In genomic region chr3:107149006-107149405, GRCm38 (mm10) we compare ENCODE assay signal across 8 mouse cellular contexts. TPM values are rescaled to one million over a fixed set of nuclear protein-coding genes. Genes with fewer than 3 reads are reported as not detected.
DNase-seq lines count a peak whose midpoint lies in the region; ATAC-seq and TF ChIP-seq lines count a peak whose summit lies in the region.
"Had no signal": no experiment of that assay in that cellular context is flagged by ENCODE, and none has a peak within 500 bp of the region (broad histone marks: within the 10 kb centered on the region; RNA-seq: fewer than 3 reads in every experiment).

No protein-coding gene starts in this region.

- no peak overlapping the region for H3K4me2 ChIP-seq in liver, embryonic 11.5 days

- H3K27ac ChIP-seq in liver, embryonic 11.5 days (ENCODE audit: low read depth, low read length) = no peak overlapping the region
- no peak overlapping the region for H3K27ac ChIP-seq in ES-E14 (ENCODE audit: insufficient read depth, low read depth, low read length, poor library complexity, severe bottlenecking)

- H3K9ac ChIP-seq in liver, embryonic 11.5 days (ENCODE audit: low read depth, low read length) = no peak overlapping the region
- H3K9ac ChIP-seq in ES-E14 (ENCODE audit: insufficient read depth, low read depth, low read length, poor library complexity, severe bottlenecking) = no peak overlapping the region

- no peaks in the 10 kb centered on the region for H3K27me3 ChIP-seq in liver, embryonic 11.5 days (replicated peaks; ENCODE audit: control insufficient read depth, insufficient read depth, low read length)

- H3K4me3 ChIP-seq in liver, embryonic 11.5 days (ENCODE audit: low read depth, low read length) = no peak overlapping the region
- no peak overlapping the region for H3K4me3 ChIP-seq in ES-E14 (ENCODE audit: insufficient read depth in 1 of 2, low read depth in 1 of 2, low read length in 2 of 2, poor library complexity in 1 of 2, severe bottlenecking in 1 of 2)

- no peaks in the 10 kb centered on the region for H3K9me3 ChIP-seq in liver, embryonic 11.5 days (ENCODE audit: control insufficient read depth, low read length)
- H3K9me3 ChIP-seq in ES-E14 (ENCODE audit: control insufficient read depth, insufficient read depth, low read depth, low read length) = no peaks in the 10 kb centered on the region

- H3K4me1 ChIP-seq in liver, embryonic 11.5 days (replicated peaks; ENCODE audit: control insufficient read depth, insufficient read depth, low read length) = no peaks in the 10 kb centered on the region
- H3K4me1 ChIP-seq in ES-E14 (ENCODE audit: control insufficient read depth in 2 of 2, insufficient read depth in 2 of 2, low read length in 2 of 2, poor library complexity in 1 of 2) = no peaks in the 10 kb centered on the region

- DNase-seq in liver = peak; percentile 8
- no peak for DNase-seq in liver, embryonic 11.5 days (ENCODE audit: low spot score)
- DNase-seq in ES-E14 (ENCODE audit: low read depth, low spot score) = peak; percentile 26
- peak; percentile 73 for DNase-seq in brain, adult 2 months (ENCODE audit: low read depth, low spot score)
- peak; percentile 48 for DNase-seq in heart, postnatal 4 days
- peak; percentile 32 for DNase-seq in ovary, postnatal 36 days (ENCODE audit: low spot score)
- DNase-seq in cerebellum, postnatal 14 days = no peak

- H3K36me3 ChIP-seq in liver, embryonic 11.5 days (ENCODE audit: control insufficient read depth, insufficient read depth, low read length) = no peaks in the 10 kb centered on the region
- no peaks in the 10 kb centered on the region for H3K36me3 ChIP-seq in ES-E14 (ENCODE audit: control insufficient read depth, insufficient read depth, low read length, poor library complexity, severe bottlenecking)

- in situ Hi-C loops in ES-E14 (cut with MboI; ENCODE audit: low sequenced_read_pairs in 2 of 2, unreplicated experiment in 2 of 2) = no loop called here

- 60% methylated on average over 3 of the region's 3 CpGs for WGBS in liver, embryonic 11.5 days

- ATAC-seq in liver, embryonic 11.5 days (replicated peaks; ENCODE audit: low FRiP score) = no peak

TF ChIP-seq in ES-E14, 5 proteins besides CTCF, POLR2A, EP300 and RAD21:
- no peak for TF ChIP-seq ZNF384 (IDR thresholded peaks at IDR 0.05; ENCODE audit: low read depth, low read length)
- no peak for TF ChIP-seq CHD2 (IDR thresholded peaks at IDR 0.05; ENCODE audit: low read depth, low read length)
- TF ChIP-seq HCFC1 (IDR thresholded peaks at IDR 0.05; ENCODE audit: borderline replicate concordance, insufficient read depth, low read length) = no peak
- no peak for TF ChIP-seq ZC3H11A (IDR thresholded peaks at IDR 0.05; ENCODE audit: borderline replicate concordance, low read depth, low read length)
- no peak for TF ChIP-seq MAFK (IDR thresholded peaks at IDR 0.05; ENCODE audit: insufficient read depth, low read depth, low read length)
TF ChIP-seq in ES-E14: peak in this region for 0.

RNA-seq across cellular contexts. Expression of gene Kcna10, which starts 33.9 kb away (rescaled TPM):
- not detected in 2 replicates for polyA plus RNA-seq in liver, embryonic 11.5 days (2014; fragmentation: Nextera tagmentation; extraction: Ambion mirVana)
- not detected in 2 replicates for total RNA-seq in ES-E14 (2012; rRNA removed)
- not detected for total RNA-seq in heart, postnatal 4 days (2021)
- polyA plus RNA-seq: lung, embryonic 16.5 days had no signal

RNA-seq across cellular contexts. Expression of gene Kcna2, which starts 48.1 kb away (rescaled TPM):
- 0.05 and 0.08 TPM in 2 replicates for polyA plus RNA-seq in liver, embryonic 11.5 days (2014; fragmentation: Nextera tagmentation; extraction: Ambion mirVana)
- under 0.01 TPM in 1 of 2 replicates, not detected in the other for total RNA-seq in ES-E14 (2012; rRNA removed)
- total RNA-seq in heart, postnatal 4 days (2021) = under 1 TPM; 0.14 to 0.43 TPM

Comparison
In these comparisons a context has a peak if more than half of its experiments do, and no peak if none do; other contexts are left out.
1. DNase-seq: peak in liver (single experiment), ES-E14 (single experiment), brain, adult 2 months (single experiment), heart, postnatal 4 days (single experiment) and ovary, postnatal 36 days (single experiment); none in liver, embryonic 11.5 days (single experiment) and cerebellum, postnatal 14 days (0 of 2).